8 mouse cellular contexts compared by ENCODE assay signal in genomic region chr4:133092453-133092901, GRCm38 (mm10). TPM values are rescaled to one million over a fixed set of nuclear protein-coding genes. Genes with fewer than 3 reads are reported as not detected.
A peak's percentile ranks its signal among the peaks of the same experiment; 100 is the strongest.
DNase-seq lines count a peak whose midpoint lies in the region; ATAC-seq lines count a peak whose summit lies in the region.

No protein-coding gene starts in this region.

- no peaks in the 10 kb centered on the region for H3K36me3 ChIP-seq in forebrain, embryonic 14.5 days (ENCODE audit: control insufficient read depth, insufficient read depth, low read length)
- no peaks in the 10 kb centered on the region for H3K36me3 ChIP-seq in hindbrain, embryonic 13.5 days
- no peaks in the 10 kb centered on the region for H3K36me3 ChIP-seq in limb, embryonic 10.5 days
- H3K36me3 ChIP-seq in midbrain, embryonic 12.5 days: no peaks in the 10 kb centered on the region
- no peaks in the 10 kb centered on the region for H3K36me3 ChIP-seq in stomach, embryonic 15.5 days

- peaks cover 50% of the 10 kb centered on the region for H3K4me1 ChIP-seq in forebrain, embryonic 14.5 days (ENCODE audit: control insufficient read depth, insufficient read depth, low read length)
- peaks cover 69% of the 10 kb centered on the region for H3K4me1 ChIP-seq in hindbrain, embryonic 13.5 days (replicated peaks)
- H3K4me1 ChIP-seq in limb, embryonic 10.5 days: peaks cover 75% of the 10 kb centered on the region
- H3K4me1 ChIP-seq in midbrain, embryonic 12.5 days: peaks cover 63% of the 10 kb centered on the region
- peaks cover 76% of the 10 kb centered on the region for H3K4me1 ChIP-seq in stomach, embryonic 15.5 days

- H3K9ac ChIP-seq in forebrain, embryonic 14.5 days (ENCODE audit: low read length): peak overlapping the region; percentile 1; the same call in 1 of the 2 replicates
- H3K9ac ChIP-seq in hindbrain, embryonic 13.5 days: peak overlapping the region; percentile 40
- H3K9ac ChIP-seq in midbrain, embryonic 12.5 days (replicated peaks): peak overlapping the region; percentile 50
- peak overlapping the region; percentile 11; the same call in 1 of the 2 replicates for H3K9ac ChIP-seq in stomach, embryonic 15.5 days

- no peak overlapping the region for H3K4me3 ChIP-seq in forebrain, embryonic 14.5 days (ENCODE audit: low read depth, low read length)
- 0 out of 2 replicates have a peak overlapping the region, but pooled peaks have one; percentile 1 for H3K4me3 ChIP-seq in hindbrain, embryonic 13.5 days
- H3K4me3 ChIP-seq in limb, embryonic 10.5 days: peak overlapping the region; percentile 33
- H3K4me3 ChIP-seq in midbrain, embryonic 12.5 days: no peak overlapping the region
- H3K4me3 ChIP-seq in stomach, embryonic 15.5 days (replicated peaks): 0 out of 2 replicates have a peak overlapping the region, but pooled peaks have one; percentile 4

- DNase-seq in embryo, embryonic 10 days (ENCODE audit: low spot score): peak; percentile 72
- no peak for DNase-seq in embryo, embryonic 9.5 days (ENCODE audit: extremely low spot score)
- peak; percentile 55 for DNase-seq in ZHBTc4 (ENCODE audit: low read depth, low spot score)
- DNase-seq in forebrain, embryonic 14.5 days (ENCODE audit: low spot score): peak; percentile 81
- DNase-seq in limb, embryonic 10.5 days (ENCODE audit: low spot score): peak; percentile 66

- 2% methylated on average over 18 of the region's 18 CpGs for WGBS in forebrain, embryonic 14.5 days
- 2% methylated on average over 18 of the region's 18 CpGs for WGBS in hindbrain, embryonic 13.5 days
- 9% methylated on average over 18 of the region's 18 CpGs for WGBS in limb, embryonic 10.5 days
- WGBS in midbrain, embryonic 12.5 days: 6% methylated on average over 18 of the region's 18 CpGs
- 7% methylated on average over 18 of the region's 18 CpGs for WGBS in stomach, embryonic 15.5 days

- peak; percentile 36 for ATAC-seq in forebrain, embryonic 14.5 days
- ATAC-seq in hindbrain, embryonic 13.5 days (ENCODE audit: low FRiP score): 0 out of 2 replicates have a peak, but pooled peaks have one; percentile 14
- ATAC-seq in midbrain, embryonic 12.5 days (ENCODE audit: low FRiP score, low read depth): peak; percentile 41; the same call in 1 of the 2 replicates
- ATAC-seq in stomach, embryonic 15.5 days (ENCODE audit: insufficient read depth, low FRiP score, low read depth): peak; percentile 31; the same call in 1 of the 2 replicates

- peak overlapping the region; percentile 21 for H3K4me2 ChIP-seq in forebrain, embryonic 14.5 days (ENCODE audit: low read length)
- H3K4me2 ChIP-seq in hindbrain, embryonic 13.5 days: peak overlapping the region; percentile 38
- H3K4me2 ChIP-seq in midbrain, embryonic 12.5 days (replicated peaks): peak overlapping the region; percentile 31
- peak overlapping the region; percentile 46 for H3K4me2 ChIP-seq in stomach, embryonic 15.5 days

- H3K27ac ChIP-seq in forebrain, embryonic 14.5 days (ENCODE audit: low read depth, low read length): peak overlapping the region; percentile 96
- H3K27ac ChIP-seq in hindbrain, embryonic 13.5 days: peak overlapping the region; percentile 91
- peak overlapping the region; percentile 91 for H3K27ac ChIP-seq in limb, embryonic 10.5 days
- peak overlapping the region; percentile 55 for H3K27ac ChIP-seq in midbrain, embryonic 12.5 days (replicated peaks)
- H3K27ac ChIP-seq in stomach, embryonic 15.5 days: peak overlapping the region; percentile 94

- H3K27me3 ChIP-seq in forebrain, embryonic 14.5 days (replicated peaks; ENCODE audit: control insufficient read depth, insufficient read depth, low read length): no peaks in the 10 kb centered on the region
- H3K27me3 ChIP-seq in hindbrain, embryonic 13.5 days: no peaks in the 10 kb centered on the region
- H3K27me3 ChIP-seq in limb, embryonic 10.5 days (ENCODE audit: low read depth, poor library complexity, severe bottlenecking): 0 out of 2 replicates have a peak, but pooled peaks cover 9% of the 10 kb centered on the region
- H3K27me3 ChIP-seq in midbrain, embryonic 12.5 days: peaks cover 29% of the 10 kb centered on the region
- H3K27me3 ChIP-seq in stomach, embryonic 15.5 days (replicated peaks): no peaks in the 10 kb centered on the region

- no peaks in the 10 kb centered on the region for H3K9me3 ChIP-seq in forebrain, embryonic 14.5 days (replicated peaks; ENCODE audit: control insufficient read depth, low read length)
- H3K9me3 ChIP-seq in hindbrain, embryonic 13.5 days: no peaks in the 10 kb centered on the region
- no peaks in the 10 kb centered on the region for H3K9me3 ChIP-seq in limb, embryonic 10.5 days (replicated peaks)
- H3K9me3 ChIP-seq in midbrain, embryonic 12.5 days: no peaks in the 10 kb centered on the region
- H3K9me3 ChIP-seq in stomach, embryonic 15.5 days: no peaks in the 10 kb centered on the region

RNA-seq across cellular contexts. Expression of gene Wasf2, which starts 37.8 kb away (rescaled TPM):
- polyA plus RNA-seq in forebrain, embryonic 14.5 days (2014; fragmentation: Nextera tagmentation; extraction: Ambion mirVana): 28.3 and 30.4 TPM in 2 replicates
- 33.3 and 35.4 TPM in 2 replicates for polyA plus RNA-seq in hindbrain, embryonic 13.5 days (2015; fragmentation: Nextera tagmentation; extraction: Ambion mirVana)
- polyA plus RNA-seq in limb, embryonic 10.5 days (2016; fragmentation: Nextera tagmentation; extraction: Ambion mirVana): 62.9 and 73.7 TPM in 2 replicates
- polyA plus RNA-seq in midbrain, embryonic 12.5 days (2016; fragmentation: Nextera tagmentation; extraction: Ambion mirVana): 43.5 and 50.0 TPM in 2 replicates
- polyA plus RNA-seq in stomach, embryonic 15.5 days (2015; fragmentation: Nextera tagmentation; extraction: Ambion mirVana): 109 TPM in 2 replicates

Comparison
In these comparisons a context has a peak if more than half of its experiments do, and no peak if none do; other contexts are left out.
1. H3K4me3 ChIP-seq: peak in hindbrain, embryonic 13.5 days (single experiment), limb, embryonic 10.5 days (single experiment) and stomach, embryonic 15.5 days (single experiment); none in forebrain, embryonic 14.5 days (single experiment) and midbrain, embryonic 12.5 days (single experiment).
2. Peak in every context shown above with its lines, with median percentiles within 50 percentile points of each other: ATAC-seq, H3K27ac ChIP-seq, H3K4me2 ChIP-seq and H3K9ac ChIP-seq.